Mouse (Mus musculus): ENCODE results near the gene Olfr1404. TPM values are rescaled to one million over a fixed set of nuclear protein-coding genes. Genes with fewer than 3 reads are reported as not detected.
"Not testable (repeated sequence)": the region's sequence is repeated elsewhere in the genome, so short reads cannot be mapped to it uniquely, and the experiment has no call there.

The Olfr1404 gene
- polyA plus RNA-seq (2014; fragmentation: Nextera tagmentation; extraction: Ambion mirVana), result not detected in 2 replicates

DNA sequence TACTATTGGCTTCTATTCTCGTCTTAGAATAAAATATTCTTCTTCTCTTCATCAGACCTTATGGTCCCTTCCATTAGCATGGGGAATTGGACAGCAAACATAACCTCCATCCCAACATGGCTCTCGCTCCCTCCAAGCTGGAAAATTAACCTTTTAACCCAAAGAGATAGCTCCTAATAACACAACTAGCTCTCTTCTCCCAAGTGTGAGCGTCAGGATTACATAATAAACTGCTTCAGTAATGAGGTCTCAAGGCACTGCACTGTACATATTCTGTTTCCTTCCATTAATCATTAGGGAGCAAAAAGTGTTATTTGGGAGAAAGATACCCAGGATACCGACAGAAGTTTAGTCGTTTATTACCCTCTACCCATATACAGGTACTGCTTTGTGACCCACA, at the start of gene Olfr1404:
Olfr1404 (plus strand) TSS at position 301 of the 400 bp plus-strand sequence.
- Histone ChIP-seq H3K9ac (ENCODE audit: low read length) (no peak within 1 kb of the TSS), H3K27me3 (replicated peaks; ENCODE audit: control insufficient read depth, insufficient read depth, low read length) (no peaks in the 10 kb centered on the region), H3K27ac (ENCODE audit: low read depth, low read length) (no peak within 1 kb of the TSS), H3K4me2 (ENCODE audit: low read length) (no peak within 1 kb of the TSS), H3K36me3 (ENCODE audit: control insufficient read depth, insufficient read depth, low read length) (no peaks in the 10 kb centered on the region), H3K4me1 (ENCODE audit: control insufficient read depth, insufficient read depth, low read length) (no peaks in the 10 kb centered on the region), H3K9me3 (replicated peaks; ENCODE audit: control insufficient read depth, low read length) (no peaks in the 10 kb centered on the region), H3K4me3 (ENCODE audit: low read depth, low read length) (no peak within 1 kb of the TSS)
- ATAC-seq (no peak), DNase-seq (ENCODE audit: low spot score) (no peak)
- WGBS, result 84% methylated on average over 5 of the region's 5 CpGs

DNA sequence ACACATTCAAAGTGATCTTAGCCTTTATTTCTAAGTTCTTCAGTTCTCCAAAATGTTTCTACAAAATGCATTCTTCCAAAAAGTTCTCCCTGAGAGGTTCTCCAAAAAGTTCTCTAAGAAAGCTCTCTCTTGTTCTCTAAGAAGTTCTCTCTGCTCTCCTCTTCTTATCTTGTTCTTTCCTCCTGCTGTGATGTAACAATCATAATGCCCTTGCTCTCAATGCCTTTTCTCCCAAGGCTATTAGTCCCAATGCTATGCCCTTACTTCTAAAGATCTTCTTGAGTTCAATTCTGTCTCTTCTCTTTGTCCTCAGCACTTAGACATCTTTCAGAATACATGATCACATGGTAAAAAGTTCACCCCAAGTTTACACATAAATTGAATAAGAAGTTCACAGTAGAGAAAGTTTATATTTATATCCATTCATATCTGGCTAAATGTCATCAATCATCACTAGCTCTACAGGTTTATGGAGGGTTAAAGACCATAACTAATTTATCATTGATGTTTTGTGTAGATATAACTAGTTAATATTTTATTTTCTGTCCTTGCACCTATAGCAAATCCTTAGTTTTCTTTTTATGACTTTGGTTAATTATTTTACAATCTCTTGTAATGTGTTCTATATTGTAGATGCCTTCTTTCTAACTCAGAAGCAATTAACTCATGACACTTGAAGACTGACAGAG, 37.9 kb upstream of the Olfr1404 start:
- H3K9me3 ChIP-seq (replicated peaks; ENCODE audit: control insufficient read depth, low read length), result no peaks in the 10 kb centered on the region
- no peaks in the 10 kb centered on the region for H3K4me1 ChIP-seq (ENCODE audit: control insufficient read depth, insufficient read depth, low read length)
- ATAC-seq, result no peak
- no peak overlapping the region for H3K4me3 ChIP-seq (ENCODE audit: low read depth, low read length)
- no peak overlapping the region for H3K27ac ChIP-seq (ENCODE audit: low read depth, low read length)
- no peaks in the 10 kb centered on the region for H3K27me3 ChIP-seq (replicated peaks; ENCODE audit: control insufficient read depth, insufficient read depth, low read length)
- no peak for DNase-seq (ENCODE audit: low spot score)
- no peaks in the 10 kb centered on the region for H3K36me3 ChIP-seq (ENCODE audit: control insufficient read depth, insufficient read depth, low read length)
- no peak overlapping the region for H3K4me2 ChIP-seq (ENCODE audit: low read length)
- H3K9ac ChIP-seq (ENCODE audit: low read length), result no peak overlapping the region

- no peaks in the 10 kb centered on the region for H3K4me1 ChIP-seq (ENCODE audit: control insufficient read depth, insufficient read depth, low read length)
- H3K4me3 ChIP-seq (ENCODE audit: low read depth, low read length), result no peak within 1 kb of the TSS
- H3K27me3 ChIP-seq (replicated peaks; ENCODE audit: control insufficient read depth, insufficient read depth, low read length), result no peaks in the 10 kb centered on the region
- H3K9me3 ChIP-seq (replicated peaks; ENCODE audit: control insufficient read depth, low read length), result no peaks in the 10 kb centered on the region
- WGBS, result 61% methylated on average over 3 of the region's 3 CpGs
- DNase-seq (ENCODE audit: low spot score), result no peak
- no peak for ATAC-seq
- no peaks in the 10 kb centered on the region for H3K36me3 ChIP-seq (ENCODE audit: control insufficient read depth, insufficient read depth, low read length)
- H3K9ac ChIP-seq (ENCODE audit: low read length), result no peak within 1 kb of the TSS
- H3K4me2 ChIP-seq (ENCODE audit: low read length), result no peak within 1 kb of the TSS
- H3K27ac ChIP-seq (ENCODE audit: low read depth, low read length), result no peak within 1 kb of the TSS
Observed at GRCm38 (mm10) chr1:173190540-173190939, 21.7 kb upstream of the Olfr1404 start, which contains the start of gene Olfr1406. Gene Olfr1406, minus strand, starts transcription at chr1:173190640.

- DNase-seq (ENCODE audit: low spot score) (no peak), ATAC-seq (no peak)
- no peak overlapping the region for H3K9ac ChIP-seq (ENCODE audit: low read length)
- no peaks in the 10 kb centered on the region for H3K9me3 ChIP-seq (replicated peaks; ENCODE audit: control insufficient read depth, low read length)
- H3K27me3 ChIP-seq (replicated peaks; ENCODE audit: control insufficient read depth, insufficient read depth, low read length), result no peaks in the 10 kb centered on the region
- no peaks in the 10 kb centered on the region for H3K36me3 ChIP-seq (ENCODE audit: control insufficient read depth, insufficient read depth, low read length)
- H3K4me3 ChIP-seq (ENCODE audit: low read depth, low read length), result no peak overlapping the region
- H3K27ac ChIP-seq (ENCODE audit: low read depth, low read length), result no peak overlapping the region
- 83% methylated on average over 3 of the region's 3 CpGs for WGBS
- H3K4me2 ChIP-seq (ENCODE audit: low read length), result no peak overlapping the region
- no peaks in the 10 kb centered on the region for H3K4me1 ChIP-seq (ENCODE audit: control insufficient read depth, insufficient read depth, low read length)
Observed at GRCm38 (mm10) chr1:173192059-173192458, 20.1 kb upstream of the Olfr1404 start.

DNA sequence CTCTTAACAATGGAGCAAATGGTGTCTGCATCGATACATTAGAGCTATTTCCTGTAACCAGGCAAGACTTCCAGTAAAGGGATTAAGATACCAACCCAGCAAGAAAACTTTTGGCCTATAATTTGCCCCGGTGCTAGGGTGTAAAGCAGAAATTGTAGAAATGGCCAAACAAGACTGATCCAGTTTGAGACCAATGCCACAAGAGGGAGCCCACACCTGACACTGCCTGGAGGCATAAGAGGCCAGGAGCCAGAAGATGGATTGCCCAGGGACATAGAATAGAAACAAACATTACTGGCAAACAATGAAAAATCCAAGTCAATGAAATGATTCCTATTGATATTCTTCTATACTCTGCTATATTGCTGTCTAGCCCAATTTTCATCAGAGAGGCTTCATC, 15.8 kb upstream of the Olfr1404 start:
- Histone ChIP-seq H3K36me3 (ENCODE audit: control insufficient read depth, insufficient read depth, low read length) (no peaks in the 10 kb centered on the region), H3K27ac (ENCODE audit: low read depth, low read length) (no peak overlapping the region), H3K4me2 (ENCODE audit: low read length) (no peak overlapping the region), H3K27me3 (replicated peaks; ENCODE audit: control insufficient read depth, insufficient read depth, low read length) (no peaks in the 10 kb centered on the region), H3K4me3 (ENCODE audit: low read depth, low read length) (no peak overlapping the region), H3K9ac (ENCODE audit: low read length) (no peak overlapping the region), H3K4me1 (ENCODE audit: control insufficient read depth, insufficient read depth, low read length) (no peaks in the 10 kb centered on the region), H3K9me3 (replicated peaks; ENCODE audit: control insufficient read depth, low read length) (no peaks in the 10 kb centered on the region)
- DNase-seq (ENCODE audit: low spot score) (no peak), ATAC-seq (no peak)
- WGBS, result 85% methylated on average over 2 of the region's 2 CpGs

GRCm38 (mm10) chr1:173197508-173197907, 14.7 kb upstream of the Olfr1404 start, which contains the start of gene Olfr218:
Gene Olfr218, plus strand, starts transcription at chr1:173197808.
- Histone ChIP-seq H3K36me3 (ENCODE audit: control insufficient read depth, insufficient read depth, low read length) (no peaks in the 10 kb centered on the region), H3K27ac (ENCODE audit: low read depth, low read length) (no peak within 1 kb of the TSS), H3K27me3 (replicated peaks; ENCODE audit: control insufficient read depth, insufficient read depth, low read length) (no peaks in the 10 kb centered on the region), H3K4me2 (ENCODE audit: low read length) (no peak within 1 kb of the TSS), H3K9me3 (replicated peaks; ENCODE audit: control insufficient read depth, low read length) (no peaks in the 10 kb centered on the region), H3K4me3 (ENCODE audit: low read depth, low read length) (no peak within 1 kb of the TSS), H3K9ac (ENCODE audit: low read length) (no peak within 1 kb of the TSS), H3K4me1 (ENCODE audit: control insufficient read depth, insufficient read depth, low read length) (no peaks in the 10 kb centered on the region)
- no peak for DNase-seq (ENCODE audit: low spot score)
- 47% methylated on average over 5 of the region's 5 CpGs for WGBS
- no peak for ATAC-seq

DNA sequence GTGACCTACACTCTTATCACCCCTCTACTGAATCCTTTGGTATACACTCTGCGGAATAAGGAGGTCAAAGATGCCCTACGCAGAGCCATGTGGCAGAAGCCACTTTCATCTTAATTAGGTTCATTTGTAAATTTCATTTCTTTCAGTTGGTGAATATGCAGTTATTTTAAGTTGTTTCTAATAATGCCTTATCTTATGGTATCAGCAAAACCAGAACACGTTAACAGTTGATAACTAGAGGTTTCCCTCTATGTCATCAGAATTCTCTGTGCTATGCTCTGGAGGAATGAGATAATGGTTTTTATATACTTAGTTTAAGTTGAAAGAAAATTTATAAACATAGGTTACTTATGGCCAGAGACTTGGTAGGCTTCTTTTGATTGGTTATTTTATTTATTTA, 4.3 kb downstream of the Olfr1404 start:
- no peak overlapping the region for H3K27ac ChIP-seq (ENCODE audit: low read depth, low read length)
- DNase-seq (ENCODE audit: low spot score) (no peak), ATAC-seq (no peak)
- no peak overlapping the region for H3K4me3 ChIP-seq (ENCODE audit: low read depth, low read length)
- no peaks in the 10 kb centered on the region for H3K27me3 ChIP-seq (replicated peaks; ENCODE audit: control insufficient read depth, insufficient read depth, low read length)
- H3K9me3 ChIP-seq (replicated peaks; ENCODE audit: control insufficient read depth, low read length), result no peaks in the 10 kb centered on the region
- H3K9ac ChIP-seq (ENCODE audit: low read length), result no peak overlapping the region
- H3K36me3 ChIP-seq (ENCODE audit: control insufficient read depth, insufficient read depth, low read length), result no peaks in the 10 kb centered on the region
- H3K4me1 ChIP-seq (ENCODE audit: control insufficient read depth, insufficient read depth, low read length), result no peaks in the 10 kb centered on the region
- no peak overlapping the region for H3K4me2 ChIP-seq (ENCODE audit: low read length)
- WGBS, result 89% methylated on average over 3 of the region's 3 CpGs

DNA sequence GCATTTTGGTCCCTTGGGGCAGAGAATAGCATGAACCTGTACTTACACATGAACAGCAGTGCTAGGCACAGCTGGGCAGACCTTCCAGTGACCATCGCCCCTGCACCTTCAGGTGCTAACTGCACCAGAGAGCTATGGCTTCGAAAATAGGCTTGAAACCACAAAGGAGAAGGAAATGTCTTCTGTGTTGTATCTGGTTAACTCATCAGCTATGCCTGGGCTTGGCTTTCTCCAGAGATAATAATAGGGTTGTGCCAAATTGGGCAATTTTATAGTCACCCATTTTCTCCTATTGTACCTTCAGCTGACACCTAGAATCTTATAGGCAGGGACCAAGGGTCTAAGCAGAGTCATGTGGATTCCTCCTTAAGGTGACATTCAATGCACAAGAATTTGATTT, 14.9 kb downstream of the Olfr1404 start, which contains the start of gene Fcer1a:
Fcer1a (minus strand) TSS at position 134 of the 400 bp plus-strand sequence.
- H3K4me1 ChIP-seq (ENCODE audit: control insufficient read depth, insufficient read depth, low read length), result no peaks in the 10 kb centered on the region
- no peak within 1 kb of the TSS for H3K9ac ChIP-seq (ENCODE audit: low read length)
- H3K9me3 ChIP-seq (replicated peaks; ENCODE audit: control insufficient read depth, low read length), result no peaks in the 10 kb centered on the region
- no peak within 1 kb of the TSS for H3K27ac ChIP-seq (ENCODE audit: low read depth, low read length)
- 88% methylated on average over 2 of the region's 2 CpGs for WGBS
- no peak for ATAC-seq
- no peak within 1 kb of the TSS for H3K4me2 ChIP-seq (ENCODE audit: low read length)
- no peak for DNase-seq (ENCODE audit: low spot score)
- H3K36me3 ChIP-seq (ENCODE audit: control insufficient read depth, insufficient read depth, low read length), result no peaks in the 10 kb centered on the region
- no peak within 1 kb of the TSS for H3K4me3 ChIP-seq (ENCODE audit: low read depth, low read length)
- H3K27me3 ChIP-seq (replicated peaks; ENCODE audit: control insufficient read depth, insufficient read depth, low read length), result no peaks in the 10 kb centered on the region

GRCm38 (mm10) chr1:173237004-173237403, 24.8 kb downstream of the Olfr1404 start:
- WGBS, result 88% methylated on average over 1 of the region's 1 CpGs
- H3K4me1 ChIP-seq (ENCODE audit: control insufficient read depth, insufficient read depth, low read length); H3K9ac ChIP-seq (ENCODE audit: low read length); DNase-seq (ENCODE audit: low spot score); H3K27ac ChIP-seq (ENCODE audit: low read depth, low read length); H3K36me3 ChIP-seq (ENCODE audit: control insufficient read depth, insufficient read depth, low read length); H3K4me3 ChIP-seq (ENCODE audit: low read depth, low read length); H3K9me3 ChIP-seq (replicated peaks; ENCODE audit: control insufficient read depth, low read length); H3K27me3 ChIP-seq (replicated peaks; ENCODE audit: control insufficient read depth, insufficient read depth, low read length); H3K4me2 ChIP-seq (ENCODE audit: low read length); ATAC-seq: not testable (repeated sequence)
